Mouse (Mus musculus): ENCODE data around the gene Scyl1. TPM values are rescaled to one million over a fixed set of nuclear protein-coding genes. Genes with fewer than 3 reads are reported as not detected.

Scyl1 gene
- polyA plus RNA-seq, 1 experiment from 2014 or later: 78.0 TPM

- no peaks in the 10 kb centered on the region for H3K9me3 ChIP-seq
- no peaks in the 10 kb centered on the region for H3K36me3 ChIP-seq
- WGBS: 89% methylated on average over 1 of the region's 1 CpGs
- no peak overlapping the region for H3K4me2 ChIP-seq
- H3K27ac ChIP-seq: no peak overlapping the region
- no peak overlapping the region for H3K9ac ChIP-seq (replicated peaks)
- no peak overlapping the region for H3K4me3 ChIP-seq (replicated peaks)
- no peak for ATAC-seq (ENCODE audit: insufficient number of reproducible peaks, insufficient read depth, low FRiP score, low TSS enrichment, low read depth)
- peaks cover 1% of the 10 kb centered on the region for H3K4me1 ChIP-seq (replicated peaks)
- no peaks in the 10 kb centered on the region for H3K27me3 ChIP-seq
These were observed 10.9 kb upstream of the Scyl1 start for GRCm38 (mm10) chr19:5782121-5782520.

DNA sequence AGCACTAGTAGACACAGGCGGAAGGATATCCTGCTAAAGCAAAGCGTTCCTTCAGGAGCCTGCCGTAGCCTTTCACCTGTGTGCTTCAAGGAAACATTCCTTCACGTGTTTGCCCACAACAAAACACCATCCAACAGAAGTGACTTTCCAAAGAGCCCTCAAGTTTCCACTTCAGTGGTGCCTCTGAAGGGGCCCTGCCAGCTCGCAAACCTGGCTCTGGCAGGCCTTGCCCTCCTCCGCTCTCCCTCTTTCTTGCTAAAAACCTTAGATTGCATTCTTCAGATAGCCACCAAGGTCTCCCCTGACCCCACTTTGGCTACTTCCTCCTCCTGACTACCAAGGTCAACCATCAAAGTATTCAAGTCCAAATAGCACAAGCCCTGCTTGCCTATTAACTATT, 10.3 kb upstream of the Scyl1 start:
- Histone ChIP-seq H3K4me3 (replicated peaks) (no peak overlapping the region), H3K4me1 (replicated peaks) (no peaks in the 10 kb centered on the region), H3K4me2 (no peak overlapping the region), H3K27me3 (no peaks in the 10 kb centered on the region), H3K9ac (replicated peaks) (no peak overlapping the region), H3K9me3 (no peaks in the 10 kb centered on the region), H3K36me3 (no peaks in the 10 kb centered on the region), H3K27ac (no peak overlapping the region)
- 92% methylated on average over 6 of the region's 6 CpGs for WGBS
- ATAC-seq (ENCODE audit: insufficient number of reproducible peaks, insufficient read depth, low FRiP score, low TSS enrichment, low read depth): no peak

- Histone ChIP-seq H3K4me3 (replicated peaks) (no peak overlapping the region), H3K4me2 (no peak overlapping the region), H3K4me1 (replicated peaks) (no peaks in the 10 kb centered on the region), H3K27me3 (no peaks in the 10 kb centered on the region), H3K9ac (replicated peaks) (no peak overlapping the region), H3K9me3 (no peaks in the 10 kb centered on the region), H3K36me3 (no peaks in the 10 kb centered on the region), H3K27ac (no peak overlapping the region)
- ATAC-seq (ENCODE audit: insufficient number of reproducible peaks, insufficient read depth, low FRiP score, low TSS enrichment, low read depth): no peak
- WGBS: 67% methylated on average over 7 of the region's 7 CpGs
These were observed 9.0 kb upstream of the Scyl1 start for GRCm38 (mm10) chr19:5780203-5780602.

DNA sequence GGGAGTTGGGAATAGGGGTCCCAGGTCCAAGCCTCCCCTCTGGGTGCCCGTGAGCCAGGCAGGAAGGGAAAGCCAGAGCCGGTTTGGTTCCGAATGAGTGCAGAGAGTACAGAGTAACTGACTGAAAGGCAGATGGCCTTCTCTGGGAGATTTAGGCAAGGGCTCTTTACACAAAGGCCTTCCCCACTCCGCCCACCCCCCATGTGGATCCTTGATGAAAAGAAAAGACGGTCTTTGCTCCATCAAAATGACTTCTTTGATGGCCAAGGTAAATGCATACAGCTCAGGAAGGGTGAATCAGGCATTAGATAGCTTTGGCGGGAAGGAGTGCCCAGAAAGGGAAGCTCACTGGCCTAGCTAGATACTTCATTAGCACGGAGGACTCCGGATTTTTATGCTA, 7.1 kb upstream of the Scyl1 start:
- Histone ChIP-seq H3K27ac (no peak overlapping the region), H3K4me3 (replicated peaks) (no peak overlapping the region), H3K9me3 (no peaks in the 10 kb centered on the region), H3K4me1 (replicated peaks) (no peaks in the 10 kb centered on the region), H3K36me3 (no peaks in the 10 kb centered on the region), H3K4me2 (no peak overlapping the region), H3K27me3 (no peaks in the 10 kb centered on the region), H3K9ac (replicated peaks) (no peak overlapping the region)
- 55% methylated on average over 8 of the region's 8 CpGs for WGBS
- ATAC-seq (ENCODE audit: insufficient number of reproducible peaks, insufficient read depth, low FRiP score, low TSS enrichment, low read depth): no peak

GRCm38 (mm10) chr19:5777387-5778032, 6.3 kb upstream of the Scyl1 start:
- 78% methylated on average over 9 of the region's 9 CpGs for WGBS
- H3K4me1 ChIP-seq (replicated peaks): no peaks in the 10 kb centered on the region
- no peak overlapping the region for H3K27ac ChIP-seq
- H3K27me3 ChIP-seq: no peaks in the 10 kb centered on the region
- H3K9me3 ChIP-seq: no peaks in the 10 kb centered on the region
- no peak overlapping the region for H3K4me2 ChIP-seq
- no peak overlapping the region for H3K9ac ChIP-seq (replicated peaks)
- no peak overlapping the region for H3K4me3 ChIP-seq (replicated peaks)
- ATAC-seq (ENCODE audit: insufficient number of reproducible peaks, insufficient read depth, low FRiP score, low TSS enrichment, low read depth): no peak
- H3K36me3 ChIP-seq: no peaks in the 10 kb centered on the region

GRCm38 (mm10) chr19:5770311-5770710, 908 bp downstream of the Scyl1 start:
- no peaks in the 10 kb centered on the region for H3K27me3 ChIP-seq
- WGBS: 54% methylated on average over 9 of the region's 9 CpGs
- peak overlapping the region; percentile 83 for H3K4me2 ChIP-seq
- no peak overlapping the region for H3K27ac ChIP-seq
- peaks cover 17% of the 10 kb centered on the region for H3K4me1 ChIP-seq (replicated peaks)
- H3K36me3 ChIP-seq: peaks cover 44% of the 10 kb centered on the region
- peak overlapping the region; percentile 92 for H3K9ac ChIP-seq (replicated peaks)
- peak overlapping the region; percentile 88 for H3K4me3 ChIP-seq (replicated peaks)
- no peaks in the 10 kb centered on the region for H3K9me3 ChIP-seq
- ATAC-seq (ENCODE audit: insufficient number of reproducible peaks, insufficient read depth, low FRiP score, low TSS enrichment, low read depth): no peak

- 85% methylated on average over 4 of the region's 4 CpGs for WGBS
- ATAC-seq (ENCODE audit: insufficient number of reproducible peaks, insufficient read depth, low FRiP score, low TSS enrichment, low read depth): no peak
- H3K36me3 ChIP-seq: peaks cover 73% of the 10 kb centered on the region
- H3K4me3 ChIP-seq (replicated peaks): no peak overlapping the region
- no peaks in the 10 kb centered on the region for H3K9me3 ChIP-seq
- H3K27ac ChIP-seq: no peak overlapping the region
- no peaks in the 10 kb centered on the region for H3K27me3 ChIP-seq
- H3K4me2 ChIP-seq: no peak overlapping the region
- peaks cover 17% of the 10 kb centered on the region for H3K4me1 ChIP-seq (replicated peaks)
- H3K9ac ChIP-seq (replicated peaks): no peak overlapping the region
These were observed 3.9 kb downstream of the Scyl1 start for GRCm38 (mm10) chr19:5767271-5767670.

DNA sequence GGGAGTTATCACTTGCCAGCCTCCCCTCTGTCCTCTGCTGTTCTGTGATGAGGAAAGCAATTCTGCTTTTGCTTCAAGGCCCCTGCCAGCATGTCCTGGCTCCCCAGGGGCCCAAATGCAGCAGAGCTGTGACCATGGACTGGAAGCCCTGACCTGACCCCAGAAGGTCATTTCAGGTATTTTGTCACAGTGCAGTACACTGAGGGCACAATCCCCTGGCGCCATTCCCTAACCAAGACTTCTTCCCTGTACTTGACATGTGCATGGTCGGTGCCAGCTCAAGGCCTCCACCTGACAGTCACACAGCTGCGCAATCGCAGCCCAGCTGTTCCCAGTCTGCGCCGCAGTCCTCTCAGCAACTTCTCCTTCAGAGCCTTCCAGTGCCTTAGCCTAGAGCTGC, 8.1 kb downstream of the Scyl1 start:
- ATAC-seq (ENCODE audit: insufficient number of reproducible peaks, insufficient read depth, low FRiP score, low TSS enrichment, low read depth): no peak

GRCm38 (mm10) chr19:5758878-5759403, 12.3 kb downstream of the Scyl1 start:
- H3K27me3 ChIP-seq: peaks cover 53% of the 10 kb centered on the region
- no peaks in the 10 kb centered on the region for H3K9me3 ChIP-seq
- peaks cover 86% of the 10 kb centered on the region for H3K36me3 ChIP-seq
- no peak for ATAC-seq (ENCODE audit: insufficient number of reproducible peaks, insufficient read depth, low FRiP score, low TSS enrichment, low read depth)
- no peak overlapping the region for H3K27ac ChIP-seq
- H3K4me3 ChIP-seq (replicated peaks): no peak overlapping the region
- WGBS: 91% methylated on average over 14 of the region's 14 CpGs
- H3K4me1 ChIP-seq (replicated peaks): peaks cover 16% of the 10 kb centered on the region
- H3K4me2 ChIP-seq: no peak overlapping the region
- H3K9ac ChIP-seq (replicated peaks): no peak overlapping the region

More for the DNA sequence above, 8.1 kb downstream of the Scyl1 start:
- 94% methylated on average over 6 of the region's 6 CpGs for WGBS
- no peaks in the 10 kb centered on the region for H3K9me3 ChIP-seq
- H3K36me3 ChIP-seq: peaks cover 98% of the 10 kb centered on the region
- H3K9ac ChIP-seq (replicated peaks): no peak overlapping the region
- H3K27ac ChIP-seq: no peak overlapping the region
- H3K4me3 ChIP-seq (replicated peaks): no peak overlapping the region
- H3K4me1 ChIP-seq (replicated peaks): no peaks in the 10 kb centered on the region
- no peak overlapping the region for H3K4me2 ChIP-seq
- H3K27me3 ChIP-seq: peaks cover 12% of the 10 kb centered on the region

- Histone ChIP-seq H3K27ac (no peak overlapping the region), H3K4me2 (peak overlapping the region; percentile 50), H3K9me3 (no peaks in the 10 kb centered on the region), H3K27me3 (peaks cover 69% of the 10 kb centered on the region), H3K9ac (replicated peaks) (peak overlapping the region; percentile 45), H3K4me1 (replicated peaks) (peaks cover 16% of the 10 kb centered on the region), H3K36me3 (peaks cover 74% of the 10 kb centered on the region), H3K4me3 (replicated peaks) (peak overlapping the region; percentile 29)
- WGBS: 15% methylated on average over 36 of the region's 36 CpGs
- no peak for ATAC-seq (ENCODE audit: insufficient number of reproducible peaks, insufficient read depth, low FRiP score, low TSS enrichment, low read depth)
These were observed 14.1 kb downstream of the Scyl1 start for GRCm38 (mm10) chr19:5756991-5757636.

GRCm38 (mm10) chr19:5756321-5756985, 14.8 kb downstream of the Scyl1 start:
- Histone ChIP-seq H3K4me2 (peak overlapping the region; percentile 50), H3K27ac (no peak overlapping the region), H3K4me1 (replicated peaks) (peaks cover 20% of the 10 kb centered on the region), H3K36me3 (peaks cover 67% of the 10 kb centered on the region), H3K4me3 (replicated peaks) (peak overlapping the region; percentile 29), H3K9ac (replicated peaks) (peak overlapping the region; percentile 45), H3K9me3 (no peaks in the 10 kb centered on the region), H3K27me3 (peaks cover 76% of the 10 kb centered on the region)
- ATAC-seq (ENCODE audit: insufficient number of reproducible peaks, insufficient read depth, low FRiP score, low TSS enrichment, low read depth): 0 out of 2 replicates have a peak, but pooled peaks have one; percentile 24
- 10% methylated on average over 28 of the region's 29 CpGs for WGBS

Data from limb, embryonic 12.5 days (tissue).